Mouse (Mus musculus) kidney, postnatal 4 days (tissue): Measurements from ENCODE around the gene Rad23a.
A peak's percentile ranks its signal among the peaks of the same experiment; 100 is the strongest.
"Not testable (repeated sequence)": the region's sequence is repeated elsewhere in the genome, so short reads cannot be mapped to it uniquely, and the experiment has no call there.

Experiments
- DNase-seq, 2 experiments: peaks; one replicate each; pipeline ENCODE4 v3.0.0; 2021; ENCODE audit warnings: mixed read lengths in 2 of 2

Gene Rad23a

GRCm38 (mm10) chr8:84839875-84840247, 604 bp downstream of the Rad23a start:
- no peak for DNase-seq

GRCm38 (mm10) chr8:84839411-84839810, 1.1 kb downstream of the Rad23a start:
- no peak for DNase-seq

GRCm38 (mm10) chr8:84838513-84838912, 2.0 kb downstream of the Rad23a start:
- no peak for DNase-seq

GRCm38 (mm10) chr8:84837912-84838470, 2.5 kb downstream of the Rad23a start:
- DNase-seq, result no peak

GRCm38 (mm10) chr8:84837149-84837911, 3.1 kb downstream of the Rad23a start:
- DNase-seq, result no peak

- DNase-seq, result peak; percentile 45 to 62
Observed at GRCm38 (mm10) chr8:84834866-84835855, 5.3 kb downstream of the Rad23a start.

GRCm38 (mm10) chr8:84834002-84834865, 6.2 kb downstream of the Rad23a start:
- no peak for DNase-seq

- DNase-seq, result no peak
Observed at GRCm38 (mm10) chr8:84832759-84833742, 7.4 kb downstream of the Rad23a start.

GRCm38 (mm10) chr8:84832034-84832717, 8.3 kb downstream of the Rad23a start:
- peak; percentile 89 to 91 for DNase-seq

GRCm38 (mm10) chr8:84831490-84831889, 9.0 kb downstream of the Rad23a start, which contains the start of gene Gadd45gip1:
TSS of gene Gadd45gip1 (plus strand) at chr8:84831522.
- DNase-seq, result peak in 1 of 2 experiments; percentile 35

- DNase-seq, result not testable (repeated sequence)
Observed at GRCm38 (mm10) chr8:84826518-84826917, 13.9 kb downstream of the Rad23a start.

GRCm38 (mm10) chr8:84825636-84826035, 14.8 kb downstream of the Rad23a start:
- no peak for DNase-seq

GRCm38 (mm10) chr8:84823653-84824052, 16.8 kb downstream of the Rad23a start:
- peak; percentile 77 to 84 for DNase-seq

- DNase-seq, result no peak
Observed at GRCm38 (mm10) chr8:84822723-84823122, 17.7 kb downstream of the Rad23a start, which contains the start of gene Dand5. TSS of gene Dand5 (minus strand) at chr8:84822823.

GRCm38 (mm10) chr8:84816117-84816516, 24.3 kb downstream of the Rad23a start:
- DNase-seq, result no peak

- DNase-seq, result peak; percentile 97 to 99
Observed at GRCm38 (mm10) chr8:84815547-84815946, 24.9 kb downstream of the Rad23a start.

GRCm38 (mm10) chr8:84814555-84815441, 25.7 kb downstream of the Rad23a start:
- DNase-seq, result peak in 1 of 2 experiments; percentile 26

GRCm38 (mm10) chr8:84814240-84814554, 26.3 kb downstream of the Rad23a start:
- DNase-seq, result no peak

- DNase-seq, result no peak
Observed at GRCm38 (mm10) chr8:84813830-84814229, 26.6 kb downstream of the Rad23a start.
